Mouse (Mus musculus): ENCODE results near the gene Ip6k1. TPM values are rescaled to one million over a fixed set of nuclear protein-coding genes. Genes with fewer than 3 reads are reported as not detected.

Ip6k1 gene
- polyA plus RNA-seq, 1 experiment from 2014 or later: 29.3 TPM

- DNase-seq (no peak), ATAC-seq (ENCODE audit: low read depth) (no peak)
- H3K4me2 ChIP-seq: no peak overlapping the region
- WGBS (ENCODE audit: insufficient replicate concordance): 78% methylated on average over 6 of the region's 6 CpGs
- H3K9me3 ChIP-seq (replicated peaks): no peaks in the 10 kb centered on the region
- no peak overlapping the region for H3K4me3 ChIP-seq (replicated peaks)
- H3K27me3 ChIP-seq: no peaks in the 10 kb centered on the region
- H3K9ac ChIP-seq: no peak overlapping the region
- H3K4me1 ChIP-seq (replicated peaks): peaks cover 43% of the 10 kb centered on the region
- no peak overlapping the region for H3K27ac ChIP-seq
- H3K36me3 ChIP-seq: peaks cover 71% of the 10 kb centered on the region
Measured at GRCm38 (mm10) chr9:107967437-107967836, 34.9 kb upstream of the Ip6k1 start.

DNA sequence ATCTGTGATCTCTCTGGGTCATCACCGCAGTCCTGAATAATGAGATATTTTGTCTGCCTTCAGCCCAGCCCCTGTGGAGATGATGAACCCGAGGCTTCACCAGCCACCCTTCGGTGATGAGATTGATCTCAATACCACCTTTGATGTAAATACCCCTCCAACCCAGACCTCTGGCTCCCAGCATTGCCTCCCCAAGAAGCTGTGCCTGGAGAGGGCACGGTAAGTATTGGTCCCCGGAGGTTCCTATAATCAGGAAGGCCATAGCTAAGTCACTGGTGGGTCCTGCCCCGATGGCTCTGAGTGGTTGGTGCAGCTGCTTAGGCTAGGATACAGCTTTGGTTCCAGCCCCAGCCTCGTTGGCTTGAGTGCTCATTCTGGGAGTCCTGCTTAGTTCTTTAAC, 33.8 kb upstream of the Ip6k1 start:
- no peak overlapping the region; the same call in 1 of the 2 replicates for H3K9ac ChIP-seq
- H3K36me3 ChIP-seq: peaks cover 60% of the 10 kb centered on the region
- ATAC-seq (ENCODE audit: low read depth) (no peak), DNase-seq (no peak)
- 84% methylated on average over 7 of the region's 7 CpGs for WGBS (ENCODE audit: insufficient replicate concordance)
- H3K4me1 ChIP-seq (replicated peaks): peaks cover 54% of the 10 kb centered on the region
- H3K27ac ChIP-seq: 0 out of 2 replicates have a peak overlapping the region, but pooled peaks have one; percentile 98
- no peaks in the 10 kb centered on the region for H3K9me3 ChIP-seq (replicated peaks)
- no peak overlapping the region for H3K4me3 ChIP-seq (replicated peaks)
- no peaks in the 10 kb centered on the region for H3K27me3 ChIP-seq
- H3K4me2 ChIP-seq: no peak overlapping the region

GRCm38 (mm10) chr9:107970311-107970710, 32.0 kb upstream of the Ip6k1 start:
- peaks cover 46% of the 10 kb centered on the region for H3K36me3 ChIP-seq
- DNase-seq: no peak
- H3K4me2 ChIP-seq: no peak overlapping the region
- peaks cover 65% of the 10 kb centered on the region for H3K4me1 ChIP-seq (replicated peaks)
- peak overlapping the region; percentile 49 for H3K9ac ChIP-seq
- no peak for ATAC-seq (ENCODE audit: low read depth)
- H3K27me3 ChIP-seq: no peaks in the 10 kb centered on the region
- no peak overlapping the region for H3K4me3 ChIP-seq (replicated peaks)
- WGBS (ENCODE audit: insufficient replicate concordance): 87% methylated on average over 5 of the region's 5 CpGs
- no peaks in the 10 kb centered on the region for H3K9me3 ChIP-seq (replicated peaks)
- peak overlapping the region; percentile 98 for H3K27ac ChIP-seq

GRCm38 (mm10) chr9:107971690-107972541, 30.4 kb upstream of the Ip6k1 start:
- H3K4me1 ChIP-seq (replicated peaks): peaks cover 74% of the 10 kb centered on the region
- ATAC-seq (ENCODE audit: low read depth) (peak; percentile 80), DNase-seq (peak; percentile 90)
- H3K9me3 ChIP-seq (replicated peaks): no peaks in the 10 kb centered on the region
- H3K4me3 ChIP-seq (replicated peaks): peak overlapping the region; percentile 3; the same call in 1 of the 2 replicates
- peaks cover 44% of the 10 kb centered on the region for H3K36me3 ChIP-seq
- no peaks in the 10 kb centered on the region for H3K27me3 ChIP-seq
- peak overlapping the region; percentile 98 for H3K27ac ChIP-seq
- H3K9ac ChIP-seq: peak overlapping the region; percentile 69
- 15% methylated on average over 8 of the region's 8 CpGs for WGBS (ENCODE audit: insufficient replicate concordance)
- peak overlapping the region; percentile 49 for H3K4me2 ChIP-seq

DNA sequence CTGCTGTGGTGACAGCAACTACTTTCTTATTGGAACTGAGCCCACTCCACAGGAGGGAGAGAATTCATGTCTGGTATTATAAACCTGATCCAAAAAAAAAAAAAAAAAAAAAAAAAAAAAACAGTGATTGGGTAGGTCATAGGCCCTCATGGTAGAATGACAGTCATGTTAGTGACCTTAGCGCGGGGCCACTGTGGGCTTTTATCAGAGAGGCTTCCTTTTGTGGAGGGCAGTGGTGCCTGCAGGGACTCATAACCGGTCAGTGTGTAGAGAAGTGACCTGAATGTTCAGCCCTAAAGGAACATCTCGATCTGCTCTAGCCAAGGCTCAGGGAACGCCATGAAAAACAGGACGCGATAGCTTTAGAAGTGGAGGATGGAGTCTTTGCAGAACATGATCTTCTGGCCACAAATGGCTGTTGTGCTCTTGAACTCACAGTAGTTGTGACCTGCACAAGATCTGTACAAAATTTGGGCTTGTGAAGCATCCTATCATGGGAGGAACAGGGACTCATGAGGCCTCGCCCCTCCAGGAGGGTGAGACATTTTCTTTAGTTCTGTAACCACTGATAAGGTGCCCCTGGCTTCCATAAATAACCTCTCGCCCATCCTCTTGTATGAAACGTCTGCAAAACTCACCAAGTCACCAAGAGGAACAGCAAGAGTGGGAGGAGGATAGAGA, 27.7 kb upstream of the Ip6k1 start:
- Histone ChIP-seq H3K4me2 (peak overlapping the region; percentile 93), H3K4me1 (replicated peaks) (peaks cover 97% of the 10 kb centered on the region), H3K9ac (peak overlapping the region; percentile 92), H3K36me3 (peaks cover 50% of the 10 kb centered on the region), H3K27ac (peak overlapping the region; percentile 98), H3K9me3 (replicated peaks) (no peaks in the 10 kb centered on the region), H3K4me3 (replicated peaks) (peak overlapping the region; percentile 77), H3K27me3 (no peaks in the 10 kb centered on the region)
- 14% methylated on average over 10 of the region's 10 CpGs for WGBS (ENCODE audit: insufficient replicate concordance)
- peak; percentile 78 for DNase-seq
- peak; percentile 78 for ATAC-seq (ENCODE audit: low read depth)

DNA sequence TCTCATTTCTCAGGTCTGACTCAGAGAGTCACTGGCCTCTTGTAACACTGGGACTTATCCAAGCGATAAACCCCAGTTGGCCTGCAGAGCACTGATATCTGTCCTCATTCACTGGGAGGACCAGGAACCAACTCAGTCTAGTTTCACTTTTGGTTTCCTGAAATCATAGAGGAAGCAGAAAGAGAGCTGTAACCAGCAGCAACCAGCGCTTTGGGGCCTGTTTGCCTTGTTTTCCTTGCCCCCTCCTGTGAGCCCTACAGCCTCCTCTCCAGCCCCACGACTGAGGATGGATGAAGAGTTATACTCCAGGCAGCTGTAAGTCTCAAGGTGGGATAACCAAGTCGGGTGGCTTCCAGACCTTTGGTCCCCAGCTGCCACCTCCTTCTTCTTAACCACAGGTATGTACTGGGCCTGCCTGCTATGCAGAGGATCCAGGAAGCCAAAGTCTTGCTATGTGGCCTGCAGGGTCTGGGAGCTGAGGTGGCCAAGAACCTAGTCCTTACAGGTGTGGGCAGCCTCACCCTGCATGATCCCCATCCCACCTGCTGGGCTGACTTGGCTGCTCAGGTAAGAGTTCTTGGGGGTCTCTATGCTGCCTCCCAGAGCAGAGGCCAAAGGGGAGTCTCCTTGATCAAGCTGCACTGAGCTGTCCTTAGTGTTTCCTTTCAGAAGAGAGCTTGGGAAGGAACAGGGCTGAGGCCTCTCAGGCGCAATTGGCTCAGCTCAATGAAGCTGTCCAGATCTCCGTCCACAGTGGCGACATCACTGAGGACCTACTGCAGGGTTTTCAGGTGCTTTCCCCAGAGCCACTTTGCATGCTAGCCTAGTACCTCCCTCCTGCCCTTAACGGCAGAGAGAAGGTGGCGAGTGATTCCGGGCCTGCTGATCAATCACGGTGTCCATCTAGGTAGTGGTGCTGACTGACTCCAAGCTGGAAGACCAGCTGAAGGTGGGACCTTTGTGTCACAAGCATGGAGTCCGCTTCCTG, 26.6 kb upstream of the Ip6k1 start, which contains the start of gene Uba7:
Gene Uba7, plus strand, starts transcription at position 107 of the 988 bp plus-strand sequence.
- Histone ChIP-seq H3K4me1 (replicated peaks) (peaks cover 97% of the 10 kb centered on the region), H3K4me3 (replicated peaks) (peak within 1 kb of the TSS; percentile 77), H3K27me3 (no peaks in the 10 kb centered on the region), H3K9ac (peak within 1 kb of the TSS; percentile 92), H3K9me3 (replicated peaks) (no peaks in the 10 kb centered on the region), H3K27ac (peak within 1 kb of the TSS; percentile 98), H3K36me3 (peaks cover 50% of the 10 kb centered on the region), H3K4me2 (peak within 1 kb of the TSS; percentile 93)
- DNase-seq: peak; percentile 81
- ATAC-seq (ENCODE audit: low read depth): peak; percentile 82
- 41% methylated on average over 12 of the region's 12 CpGs for WGBS (ENCODE audit: insufficient replicate concordance)

DNA sequence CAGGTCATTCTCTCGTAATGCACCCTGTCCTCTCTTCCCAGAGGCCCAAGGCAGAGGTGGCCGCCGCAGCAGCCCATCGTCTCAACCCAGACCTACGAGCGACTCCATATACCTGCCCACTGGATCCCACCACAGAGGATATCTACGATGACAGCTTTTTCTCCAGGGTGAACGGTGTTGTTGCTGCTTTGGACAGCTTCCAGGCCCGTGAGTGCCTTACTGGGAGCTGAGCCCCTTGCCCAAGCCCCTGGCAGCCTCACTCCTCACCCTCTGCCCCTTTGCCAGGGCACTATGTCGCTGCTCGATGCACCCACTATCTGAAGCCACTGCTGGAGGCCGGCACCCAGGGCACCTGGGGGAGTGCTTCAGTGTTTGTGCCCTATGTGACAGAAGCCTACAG, 23.5 kb upstream of the Ip6k1 start:
- DNase-seq (no peak), ATAC-seq (ENCODE audit: low read depth) (no peak)
- H3K36me3 ChIP-seq: peaks cover 73% of the 10 kb centered on the region
- H3K9ac ChIP-seq: 0 out of 2 replicates have a peak overlapping the region, but pooled peaks have one; percentile 31
- H3K27me3 ChIP-seq: no peaks in the 10 kb centered on the region
- WGBS (ENCODE audit: insufficient replicate concordance): 90% methylated on average over 12 of the region's 12 CpGs
- H3K27ac ChIP-seq: peak overlapping the region; percentile 98
- no peaks in the 10 kb centered on the region for H3K9me3 ChIP-seq (replicated peaks)
- peak overlapping the region; percentile 93; the same call in 1 of the 2 replicates for H3K4me2 ChIP-seq
- H3K4me3 ChIP-seq (replicated peaks): no peak overlapping the region; the same call in 1 of the 2 replicates
- peaks cover 97% of the 10 kb centered on the region for H3K4me1 ChIP-seq (replicated peaks)

DNA sequence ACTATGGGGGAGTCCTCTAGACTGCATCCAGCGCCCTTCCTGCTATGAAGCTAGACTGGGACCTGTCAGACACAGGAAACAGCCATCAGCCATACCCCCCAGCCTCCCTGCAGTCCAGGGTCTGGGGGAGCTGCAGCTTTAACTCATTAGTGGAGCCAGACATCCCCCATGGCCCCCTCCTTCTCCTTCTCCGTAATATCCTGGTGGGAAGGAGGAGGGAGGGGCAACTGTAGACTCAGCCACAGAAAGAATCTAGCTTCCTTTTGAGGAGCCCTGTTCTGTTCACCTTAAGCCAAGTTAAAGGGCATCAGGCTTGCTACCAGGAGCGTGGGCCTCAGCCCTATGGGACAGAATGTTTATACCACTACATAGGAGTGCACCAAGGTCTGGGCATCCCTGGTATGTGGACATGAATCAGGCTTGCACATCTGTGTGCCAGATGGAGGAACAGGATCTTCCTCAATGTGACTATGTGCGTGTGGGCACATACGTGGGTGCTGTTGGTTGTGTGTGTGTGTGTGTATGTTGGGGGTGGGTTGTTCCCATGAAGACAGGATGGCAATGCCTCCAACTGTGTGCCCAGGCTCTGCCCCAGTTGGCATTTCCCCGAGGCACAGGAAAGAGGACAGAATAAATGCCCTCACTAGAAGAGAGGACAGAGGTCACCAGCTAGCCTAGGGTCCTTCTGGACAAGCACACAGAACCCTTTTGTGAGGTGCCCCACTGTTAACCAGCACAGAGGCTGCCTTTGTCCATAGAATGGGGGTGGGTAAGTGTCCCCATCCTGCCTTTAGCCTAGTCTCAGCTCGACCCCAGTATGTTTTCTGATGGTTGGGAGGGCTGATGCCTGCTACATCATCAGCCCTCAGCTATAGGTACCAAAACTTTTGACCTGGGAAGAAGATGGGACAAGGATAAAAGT, 20.4 kb upstream of the Ip6k1 start:
- DNase-seq (no peak), ATAC-seq (ENCODE audit: low read depth) (no peak)
- Histone ChIP-seq H3K4me2 (peak overlapping the region; percentile 93), H3K36me3 (peaks cover 76% of the 10 kb centered on the region), H3K27me3 (no peaks in the 10 kb centered on the region), H3K9ac (peak overlapping the region; percentile 94), H3K4me1 (replicated peaks) (peaks cover 96% of the 10 kb centered on the region), H3K9me3 (replicated peaks) (no peaks in the 10 kb centered on the region), H3K27ac (peak overlapping the region; percentile 98), H3K4me3 (replicated peaks) (peak overlapping the region; percentile 83)
- 23% methylated on average over 7 of the region's 7 CpGs for WGBS (ENCODE audit: insufficient replicate concordance)

DNA sequence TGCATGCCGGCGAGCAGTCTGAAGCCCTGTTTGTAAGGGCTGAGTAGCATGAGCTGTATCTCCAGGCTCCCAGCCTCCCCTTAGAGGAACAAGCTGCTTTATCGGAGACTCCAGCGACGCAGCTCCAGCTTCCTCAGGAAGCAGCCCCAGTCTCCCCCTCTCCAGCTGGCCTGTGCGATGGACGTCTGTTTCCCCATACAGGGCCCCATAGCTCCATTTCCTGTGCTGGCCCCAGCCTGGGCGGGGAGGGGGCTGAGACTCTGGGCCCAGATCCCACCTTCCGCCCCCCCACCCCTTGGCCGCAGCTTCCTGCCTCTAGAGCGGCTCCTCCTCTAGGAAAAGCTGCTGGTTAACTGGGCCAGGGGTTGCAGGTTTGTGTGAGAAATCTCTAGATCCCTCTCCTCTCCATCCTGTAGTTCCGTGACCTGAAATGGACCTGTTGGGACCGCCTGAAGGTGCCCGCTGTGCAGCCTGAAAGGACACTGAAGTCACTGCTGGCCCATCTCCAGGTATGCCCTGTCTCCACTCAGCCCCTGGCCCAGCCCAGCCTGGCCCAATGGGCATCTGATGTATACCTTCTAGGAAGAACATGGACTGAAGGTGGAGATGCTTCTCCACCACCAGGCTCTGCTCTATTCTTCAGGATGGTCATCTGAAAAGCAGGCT, 19.5 kb upstream of the Ip6k1 start, which contains the start of gene Gm20661:
Gene Gm20661, plus strand, starts transcription at position 378 of the 666 bp plus-strand sequence.
- peak within 1 kb of the TSS; percentile 98 for H3K27ac ChIP-seq
- H3K4me3 ChIP-seq (replicated peaks): peak within 1 kb of the TSS; percentile 83
- H3K36me3 ChIP-seq: peaks cover 68% of the 10 kb centered on the region
- peak; percentile 87 for DNase-seq
- peak within 1 kb of the TSS; percentile 93 for H3K4me2 ChIP-seq
- 9% methylated on average over 14 of the region's 14 CpGs for WGBS (ENCODE audit: insufficient replicate concordance)
- H3K9ac ChIP-seq: peak within 1 kb of the TSS; percentile 94
- peak; percentile 80 for ATAC-seq (ENCODE audit: low read depth)
- H3K9me3 ChIP-seq (replicated peaks): no peaks in the 10 kb centered on the region
- H3K4me1 ChIP-seq (replicated peaks): peaks cover 94% of the 10 kb centered on the region
- no peaks in the 10 kb centered on the region for H3K27me3 ChIP-seq

Measured in liver, embryonic 13.5 days (tissue).